Mouse (Mus musculus): ENCODE data around the gene Stkld1. TPM values are rescaled to one million over a fixed set of nuclear protein-coding genes. Genes with fewer than 3 reads are reported as not detected.

The Stkld1 gene
- polyA plus RNA-seq, 1 experiment from 2014 or later, result 0.10 TPM

GRCm38 (mm10) chr2:26984640-26985039, 50.8 kb downstream of the Stkld1 start:
- WGBS, result 82% methylated on average over 5 of the region's 5 CpGs
- no peak for ATAC-seq
- no peaks in the 10 kb centered on the region for H3K36me3 ChIP-seq (ENCODE audit: control insufficient read depth, insufficient read depth)
- no peak overlapping the region for H3K4me3 ChIP-seq (ENCODE audit: low read depth, low read length)
- no peak overlapping the region for H3K27ac ChIP-seq (ENCODE audit: low read depth, low read length)
- TF ChIP-seq CTCF (IDR thresholded peaks at IDR 0.05; ENCODE audit: low read depth), result no peak
- no peaks in the 10 kb centered on the region for H3K4me1 ChIP-seq (replicated peaks; ENCODE audit: control insufficient read depth, insufficient read depth, low read length)
- H3K4me2 ChIP-seq (replicated peaks; ENCODE audit: low read depth), result no peak overlapping the region
- H3K9me3 ChIP-seq (ENCODE audit: control insufficient read depth), result no peaks in the 10 kb centered on the region
- no peak overlapping the region for H3K9ac ChIP-seq (ENCODE audit: low read depth, low read length)
- H3K27me3 ChIP-seq (replicated peaks; ENCODE audit: control insufficient read depth, insufficient read depth, low read length), result no peaks in the 10 kb centered on the region

DNA sequence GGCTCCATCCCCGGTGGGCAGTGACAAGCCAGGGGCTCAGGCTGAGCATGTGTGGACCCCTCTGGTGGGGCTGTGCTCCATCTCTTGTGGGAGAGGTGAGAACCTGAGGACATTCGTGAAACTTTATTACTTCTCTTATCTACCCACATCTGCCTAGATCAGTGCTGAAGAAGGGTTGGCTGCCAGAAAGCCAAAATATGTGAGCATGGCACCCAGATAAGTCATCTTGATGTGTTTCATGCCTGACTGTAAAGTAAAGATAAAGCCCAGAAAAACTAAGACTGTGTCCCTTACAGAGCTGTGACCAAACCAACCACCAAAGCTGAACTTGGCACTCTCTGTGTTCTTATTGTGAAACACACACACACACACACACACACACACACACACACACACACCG, 60.1 kb downstream of the Stkld1 start:
- no peaks in the 10 kb centered on the region for H3K36me3 ChIP-seq (ENCODE audit: control insufficient read depth, insufficient read depth)
- 60% methylated on average over 3 of the region's 3 CpGs for WGBS
- no peak overlapping the region for H3K4me2 ChIP-seq (replicated peaks; ENCODE audit: low read depth)
- H3K27me3 ChIP-seq (replicated peaks; ENCODE audit: control insufficient read depth, insufficient read depth, low read length), result no peaks in the 10 kb centered on the region
- H3K9ac ChIP-seq (ENCODE audit: low read depth, low read length), result no peak overlapping the region
- no peak for TF ChIP-seq CTCF (IDR thresholded peaks at IDR 0.05; ENCODE audit: low read depth)
- H3K27ac ChIP-seq (ENCODE audit: low read depth, low read length), result no peak overlapping the region
- ATAC-seq, result no peak
- H3K9me3 ChIP-seq (ENCODE audit: control insufficient read depth), result no peaks in the 10 kb centered on the region
- H3K4me3 ChIP-seq (ENCODE audit: low read depth, low read length), result no peak overlapping the region
- H3K4me1 ChIP-seq (replicated peaks; ENCODE audit: control insufficient read depth, insufficient read depth, low read length), result no peaks in the 10 kb centered on the region

GRCm38 (mm10) chr2:26997498-26997897, 63.7 kb downstream of the Stkld1 start:
- 87% methylated on average over 1 of the region's 1 CpGs for WGBS

DNA sequence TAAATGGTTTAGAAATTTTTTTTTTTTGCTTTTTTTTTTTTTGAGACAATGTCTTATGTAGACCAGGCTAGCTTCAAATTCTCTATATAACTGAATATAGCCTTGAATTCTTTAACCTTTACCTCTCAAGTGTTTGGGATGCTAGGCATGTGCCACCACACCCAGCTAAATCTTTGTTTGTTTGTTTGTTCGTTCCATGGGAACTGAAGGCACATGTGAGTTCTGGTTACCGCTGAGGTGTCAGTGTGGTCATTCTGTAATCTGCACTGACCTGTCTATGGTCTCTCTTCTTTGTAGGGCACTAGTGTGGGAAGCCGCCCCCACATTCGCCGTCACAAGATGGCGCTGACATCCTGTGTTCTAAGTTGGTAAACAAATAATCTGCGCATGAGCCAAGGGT, 64.1 kb downstream of the Stkld1 start:
- Histone ChIP-seq H3K27me3 (replicated peaks; ENCODE audit: control insufficient read depth, insufficient read depth, low read length) (no peaks in the 10 kb centered on the region), H3K36me3 (ENCODE audit: control insufficient read depth, insufficient read depth) (no peaks in the 10 kb centered on the region), H3K9ac (ENCODE audit: low read depth, low read length) (no peak overlapping the region), H3K4me3 (ENCODE audit: low read depth, low read length) (no peak overlapping the region), H3K27ac (ENCODE audit: low read depth, low read length) (no peak overlapping the region), H3K4me2 (replicated peaks; ENCODE audit: low read depth) (no peak overlapping the region), H3K4me1 (replicated peaks; ENCODE audit: control insufficient read depth, insufficient read depth, low read length) (no peaks in the 10 kb centered on the region), H3K9me3 (ENCODE audit: control insufficient read depth) (no peaks in the 10 kb centered on the region)
- no peak for TF ChIP-seq CTCF (IDR thresholded peaks at IDR 0.05; ENCODE audit: low read depth)
- ATAC-seq, result no peak
- 90% methylated on average over 7 of the region's 7 CpGs for WGBS

More at GRCm38 (mm10) chr2:26997498-26997897, 63.7 kb downstream of the Stkld1 start:
- H3K4me1 ChIP-seq (replicated peaks; ENCODE audit: control insufficient read depth, insufficient read depth, low read length), result no peaks in the 10 kb centered on the region
- H3K27me3 ChIP-seq (replicated peaks; ENCODE audit: control insufficient read depth, insufficient read depth, low read length), result no peaks in the 10 kb centered on the region
- H3K36me3 ChIP-seq (ENCODE audit: control insufficient read depth, insufficient read depth), result no peaks in the 10 kb centered on the region
- H3K27ac ChIP-seq (ENCODE audit: low read depth, low read length), result no peak overlapping the region
- H3K4me2 ChIP-seq (replicated peaks; ENCODE audit: low read depth), result no peak overlapping the region
- peak; percentile 49 for TF ChIP-seq CTCF (IDR thresholded peaks at IDR 0.05; ENCODE audit: low read depth)
- no peak for ATAC-seq
- H3K9me3 ChIP-seq (ENCODE audit: control insufficient read depth), result no peaks in the 10 kb centered on the region
- no peak overlapping the region for H3K9ac ChIP-seq (ENCODE audit: low read depth, low read length)
- H3K4me3 ChIP-seq (ENCODE audit: low read depth, low read length), result no peak overlapping the region

Other genes starting within 250 kb of the Stkld1 start
- gene Abo, start 69.1 kb upstream of the Stkld1 start, polyA plus RNA-seq (2015; fragmentation: Nextera tagmentation; extraction: Ambion mirVana), result 0.07 TPM in 1 of 2 replicates, not detected in the other
- gene Surf6, start 31.2 kb upstream of the Stkld1 start, polyA plus RNA-seq (2015; fragmentation: Nextera tagmentation; extraction: Ambion mirVana), result 11.7 and 12.8 TPM in 2 replicates
- gene Med22, start 23.4 kb upstream of the Stkld1 start, polyA plus RNA-seq (2015; fragmentation: Nextera tagmentation; extraction: Ambion mirVana), result 19.8 and 20.2 TPM in 2 replicates
- 407 and 410 TPM in 2 replicates for gene Rpl7a, start 23.3 kb upstream of the Stkld1 start, polyA plus RNA-seq (2015; fragmentation: Nextera tagmentation; extraction: Ambion mirVana)
- gene Surf2, start 17.7 kb upstream of the Stkld1 start, polyA plus RNA-seq (2015; fragmentation: Nextera tagmentation; extraction: Ambion mirVana), result 33.2 and 33.5 TPM in 2 replicates
- 59.8 and 65.3 TPM in 2 replicates for gene Surf1, start 17.5 kb upstream of the Stkld1 start, polyA plus RNA-seq (2015; fragmentation: Nextera tagmentation; extraction: Ambion mirVana)
- 379 TPM in 2 replicates for gene Surf4, start 119 bp upstream of the Stkld1 start, polyA plus RNA-seq (2015; fragmentation: Nextera tagmentation; extraction: Ambion mirVana)
- 29.4 and 30.1 TPM in 2 replicates for gene Rexo4, start 30.3 kb downstream of the Stkld1 start, polyA plus RNA-seq (2015; fragmentation: Nextera tagmentation; extraction: Ambion mirVana)
- gene Adamts13, start 39.4 kb downstream of the Stkld1 start, polyA plus RNA-seq (2015; fragmentation: Nextera tagmentation; extraction: Ambion mirVana), result 0.20 and 0.22 TPM in 2 replicates
- 41.5 and 42.8 TPM in 2 replicates for gene Cacfd1, start 75.9 kb downstream of the Stkld1 start, polyA plus RNA-seq (2015; fragmentation: Nextera tagmentation; extraction: Ambion mirVana)
- 0.59 and 0.93 TPM in 2 replicates for gene Slc2a6, start 94.0 kb downstream of the Stkld1 start, polyA plus RNA-seq (2015; fragmentation: Nextera tagmentation; extraction: Ambion mirVana)
- not detected in 2 replicates for gene Mymk, start 138.1 kb downstream of the Stkld1 start, polyA plus RNA-seq (2015; fragmentation: Nextera tagmentation; extraction: Ambion mirVana)
- 1.0 and 1.3 TPM in 2 replicates for gene Adamtsl2, start 145.3 kb downstream of the Stkld1 start, polyA plus RNA-seq (2015; fragmentation: Nextera tagmentation; extraction: Ambion mirVana)
- gene Fam163b, start 208.4 kb downstream of the Stkld1 start, polyA plus RNA-seq (2015; fragmentation: Nextera tagmentation; extraction: Ambion mirVana), result 0.10 TPM in 2 replicates
- gene Dbh, start 231.2 kb downstream of the Stkld1 start, polyA plus RNA-seq (2015; fragmentation: Nextera tagmentation; extraction: Ambion mirVana), result 0.65 and 0.84 TPM in 2 replicates

All from intestine, postnatal 0 days (tissue).